Mouse (Mus musculus) liver, embryonic 12.5 days (tissue): ENCODE results near the gene Bak1. TPM values are rescaled to one million over a fixed set of nuclear protein-coding genes. Genes with fewer than 3 reads are reported as not detected.

Source experiments
- ATAC-seq: fragments of 200-750 bp; cut with Nextera tagmentation; 2 replicates; pipeline ENCODE4 v1.8.0; 2017; ENCODE audit warnings: moderate number of reproducible peaks, mild to moderate bottlenecking, moderate library complexity
- H3K27ac ChIP-seq: fragments of 300-500 bp; sonication (generic); 2 replicates; pipeline ENCODE4 v1.5.1; 2016; ENCODE audit warnings: mild to moderate bottlenecking
- H3K27me3 ChIP-seq: fragments of 300-500 bp; sonication (generic); replicated peaks from 2 replicates; pipeline ENCODE4 v1.6.1; 2016; ENCODE audit warnings: mild to moderate bottlenecking, moderate library complexity
- H3K36me3 ChIP-seq: fragments of 300-500 bp; sonication (generic); 2 replicates; pipeline ENCODE4 v1.6.1; 2016; ENCODE audit warnings: mild to moderate bottlenecking, moderate library complexity
- H3K4me1 ChIP-seq: fragments of 300-500 bp; sonication (generic); 2 replicates; pipeline ENCODE4 v1.6.1; 2016
- H3K4me2 ChIP-seq: fragments of 300-500 bp; sonication (generic); 2 replicates; pipeline ENCODE4 v1.6.1; 2016; ENCODE audit warnings: mild to moderate bottlenecking, moderate library complexity
- H3K4me3 ChIP-seq: fragments of 300-500 bp; sonication (generic); 2 replicates; pipeline ENCODE4 v1.5.1; 2016; ENCODE audit warnings: mild to moderate bottlenecking, moderate library complexity
- H3K9ac ChIP-seq: fragments of 300-500 bp; sonication (generic); 2 replicates; pipeline ENCODE4 v1.6.1; 2016; ENCODE audit warnings: mild to moderate bottlenecking, moderate library complexity
- H3K9me3 ChIP-seq: fragments of 300-500 bp; sonication (generic); replicated peaks from 2 replicates; pipeline ENCODE4 v1.6.1; 2016; ENCODE audit warnings: mild to moderate bottlenecking, moderate library complexity
- WGBS: fragments of 180-500 bp; shearing (Covaris S2); methylation state at CpG from one replicate; pipeline ENCODE4 v1.1.7; 2016; ENCODE audit not compliant: insufficient replicate concordance; 5-methylcytosine and 5-hydroxymethylcytosine counted together
- polyA plus RNA-seq: library from polyadenylated mRNA; unstranded; fragments of >200 nt; fragmentation: Nextera tagmentation; extraction: Ambion mirVana; gene quantifications from 2 replicates; pipeline ENCODE4 v1.2.1, GENCODE M21; 2016

Gene Bak1
- polyA plus RNA-seq, result 2.7 and 3.2 TPM in 2 replicates

DNA sequence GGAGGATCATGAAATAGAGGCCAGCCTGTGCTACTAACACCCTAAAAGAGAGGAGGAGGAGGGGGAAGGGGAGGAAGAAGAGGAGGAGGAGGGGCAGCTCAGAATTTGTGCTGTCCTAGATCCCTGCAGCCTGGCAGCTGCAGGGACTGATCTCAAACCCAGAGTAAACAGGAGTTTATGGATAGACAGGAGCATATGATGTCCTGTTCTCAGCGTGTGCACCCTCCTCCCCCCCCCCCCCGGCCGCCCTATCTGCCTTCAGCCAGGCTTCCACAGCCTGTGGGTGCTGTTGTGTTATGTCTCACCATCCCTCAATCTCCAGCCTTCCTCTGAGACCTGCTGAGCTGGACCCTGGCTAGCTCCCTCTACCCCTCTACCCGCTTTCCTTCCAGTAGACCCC, at the start of gene Bak1:
TSS of gene Bak1 (minus strand) at position 101 of the 400 bp plus-strand sequence.
- H3K9me3 ChIP-seq, result no peaks in the 10 kb centered on the region
- H3K27ac ChIP-seq, result peak within 1 kb of the TSS; percentile 83
- H3K4me2 ChIP-seq, result peak within 1 kb of the TSS; percentile 78
- H3K9ac ChIP-seq, result peak within 1 kb of the TSS; percentile 82
- WGBS, result 36% methylated on average over 4 of the region's 4 CpGs
- H3K36me3 ChIP-seq, result peaks cover 26% of the 10 kb centered on the region
- H3K27me3 ChIP-seq, result 0 out of 2 replicates have a peak, but pooled peaks cover 3% of the 10 kb centered on the region
- peak; percentile 22; the same call in 1 of the 2 replicates for ATAC-seq
- H3K4me3 ChIP-seq, result peak within 1 kb of the TSS; percentile 72
- H3K4me1 ChIP-seq, result peaks cover 54% of the 10 kb centered on the region

DNA sequence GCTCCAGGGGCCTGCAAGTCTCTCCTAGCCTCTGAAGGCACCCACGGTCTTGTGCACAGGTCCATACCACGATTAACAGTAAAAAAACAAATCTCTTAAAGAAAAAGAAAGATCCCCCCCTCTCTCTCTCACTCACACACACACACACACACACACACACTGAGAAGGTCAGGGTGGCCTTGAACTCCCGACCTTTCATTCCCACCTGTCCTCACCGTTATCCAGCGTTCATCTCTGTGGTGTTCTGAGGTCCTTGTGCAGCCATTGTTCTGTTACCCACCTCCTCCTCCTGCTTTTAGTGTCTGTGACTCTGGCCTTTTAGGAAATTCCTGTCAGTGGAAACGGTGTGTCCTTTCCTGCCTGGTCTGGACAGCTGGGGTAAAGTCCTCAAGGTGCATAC, 49.7 kb upstream of the Bak1 start:
- no peaks in the 10 kb centered on the region for H3K27me3 ChIP-seq
- peaks cover 48% of the 10 kb centered on the region for H3K4me1 ChIP-seq
- H3K36me3 ChIP-seq, result 0 out of 2 replicates have a peak, but pooled peaks cover 3% of the 10 kb centered on the region
- WGBS, result 71% methylated on average over 6 of the region's 6 CpGs
- no peak overlapping the region for H3K27ac ChIP-seq
- H3K9me3 ChIP-seq, result 0 out of 2 replicates have a peak, but pooled peaks cover 5% of the 10 kb centered on the region
- no peak for ATAC-seq
- no peak overlapping the region for H3K4me3 ChIP-seq
- H3K9ac ChIP-seq, result no peak overlapping the region
- no peak overlapping the region for H3K4me2 ChIP-seq

DNA sequence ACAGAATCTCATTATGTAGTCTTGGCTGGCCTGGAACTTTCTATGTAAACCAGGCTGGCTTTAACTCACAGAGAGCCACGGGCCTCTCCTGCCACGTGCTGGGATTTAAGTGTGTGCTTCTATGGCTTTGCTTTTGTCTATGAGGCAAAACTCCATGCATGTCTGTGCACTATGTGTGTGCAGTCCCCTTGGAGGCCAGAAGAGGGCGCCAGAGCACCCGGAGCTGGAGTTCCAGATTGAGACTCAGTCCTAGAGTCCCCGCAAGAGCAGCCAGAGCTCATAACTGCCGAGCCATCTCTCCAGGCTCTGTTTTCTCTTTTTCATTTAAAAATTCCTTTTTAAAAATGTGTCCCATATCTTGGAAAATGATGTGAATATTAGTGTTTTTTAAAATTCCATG, 49.1 kb upstream of the Bak1 start:
- 65% methylated on average over 6 of the region's 6 CpGs for WGBS
- H3K27ac ChIP-seq, result no peak overlapping the region
- ATAC-seq, result no peak

DNA sequence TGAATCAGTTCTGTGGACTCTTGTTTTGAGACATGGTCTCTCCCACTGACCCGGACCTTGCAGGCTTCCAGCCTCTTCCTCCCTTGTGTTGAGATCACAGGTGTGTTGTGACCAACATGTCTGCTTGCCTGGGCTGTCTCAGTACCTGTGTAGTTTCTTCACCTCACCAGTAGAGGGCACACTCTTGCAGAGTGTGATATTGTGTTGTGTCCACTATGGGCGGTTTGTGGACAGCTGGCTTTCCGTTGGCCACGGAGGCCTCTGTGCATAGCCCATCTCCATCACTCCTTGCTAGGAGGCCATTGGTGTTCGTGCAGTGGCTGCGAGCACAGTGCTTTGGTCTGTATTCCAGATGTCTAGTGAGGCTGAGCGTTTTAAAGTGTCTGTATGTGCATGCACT, 48.3 kb upstream of the Bak1 start:
- Histone ChIP-seq H3K9ac (no peak overlapping the region), H3K4me3 (no peak overlapping the region), H3K36me3 (0 out of 2 replicates have a peak, but pooled peaks cover 3% of the 10 kb centered on the region), H3K4me2 (no peak overlapping the region), H3K4me1 (peaks cover 41% of the 10 kb centered on the region), H3K27me3 (no peaks in the 10 kb centered on the region), H3K27ac (no peak overlapping the region), H3K9me3 (0 out of 2 replicates have a peak, but pooled peaks cover 5% of the 10 kb centered on the region)
- 80% methylated on average over 7 of the region's 7 CpGs for WGBS
- ATAC-seq, result no peak

More for the DNA sequence above, 49.1 kb upstream of the Bak1 start:
- Histone ChIP-seq H3K4me2 (no peak overlapping the region), H3K4me1 (peaks cover 42% of the 10 kb centered on the region), H3K4me3 (no peak overlapping the region), H3K9ac (no peak overlapping the region), H3K27me3 (no peaks in the 10 kb centered on the region), H3K36me3 (0 out of 2 replicates have a peak, but pooled peaks cover 3% of the 10 kb centered on the region), H3K9me3 (0 out of 2 replicates have a peak, but pooled peaks cover 5% of the 10 kb centered on the region)

DNA sequence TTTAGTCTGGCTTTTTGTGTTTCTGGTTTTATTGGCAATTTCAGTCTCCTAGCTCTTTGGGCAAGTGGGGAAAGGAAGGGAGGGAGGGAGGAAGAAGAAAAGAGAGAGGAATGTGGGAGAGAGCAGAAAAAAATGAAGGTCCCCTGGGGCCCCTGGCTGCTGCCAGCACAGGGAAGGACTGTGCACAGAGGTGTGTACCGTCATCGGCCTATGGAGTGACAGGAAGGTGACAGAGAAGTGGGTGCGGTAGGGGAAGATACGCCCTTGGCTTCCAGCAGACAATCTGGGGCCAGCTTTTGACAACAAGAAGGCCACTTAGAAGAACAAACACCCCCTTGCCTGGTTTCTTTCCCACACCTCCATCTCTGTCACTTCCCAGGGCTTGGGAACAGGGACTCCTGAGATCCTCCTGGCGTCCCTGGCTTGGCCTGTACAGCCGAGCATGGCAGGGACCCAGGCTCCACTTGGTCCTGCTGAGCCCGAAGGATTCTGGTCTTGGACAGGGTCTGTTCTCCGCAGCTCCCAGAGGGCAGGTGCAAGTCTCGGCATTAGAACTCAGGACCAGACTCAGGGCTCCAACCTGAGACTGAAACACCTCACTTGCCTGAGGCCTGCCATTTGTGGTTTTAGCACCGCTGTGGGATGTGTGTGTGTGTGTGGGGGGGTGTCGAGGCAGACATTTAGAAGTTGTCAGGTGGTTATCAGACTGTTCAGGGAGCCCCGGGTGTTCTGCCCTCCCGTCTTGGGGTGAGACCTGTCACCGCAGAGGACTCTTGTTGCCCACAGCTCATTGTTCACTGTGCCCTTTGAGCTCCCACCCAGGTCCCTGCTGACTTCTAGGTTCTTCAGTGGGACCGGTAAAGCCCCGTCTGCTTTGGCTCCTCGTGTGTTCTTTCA, 46.3 kb upstream of the Bak1 start:
- Histone ChIP-seq H3K36me3 (0 out of 2 replicates have a peak, but pooled peaks cover 3% of the 10 kb centered on the region), H3K27ac (no peak overlapping the region), H3K4me3 (no peak overlapping the region), H3K27me3 (no peaks in the 10 kb centered on the region), H3K9me3 (0 out of 2 replicates have a peak, but pooled peaks cover 5% of the 10 kb centered on the region), H3K4me2 (no peak overlapping the region), H3K9ac (0 out of 2 replicates have a peak overlapping the region, but pooled peaks have one; percentile 15), H3K4me1 (peaks cover 23% of the 10 kb centered on the region)
- 52% methylated on average over 17 of the region's 17 CpGs for WGBS
- no peak for ATAC-seq

DNA sequence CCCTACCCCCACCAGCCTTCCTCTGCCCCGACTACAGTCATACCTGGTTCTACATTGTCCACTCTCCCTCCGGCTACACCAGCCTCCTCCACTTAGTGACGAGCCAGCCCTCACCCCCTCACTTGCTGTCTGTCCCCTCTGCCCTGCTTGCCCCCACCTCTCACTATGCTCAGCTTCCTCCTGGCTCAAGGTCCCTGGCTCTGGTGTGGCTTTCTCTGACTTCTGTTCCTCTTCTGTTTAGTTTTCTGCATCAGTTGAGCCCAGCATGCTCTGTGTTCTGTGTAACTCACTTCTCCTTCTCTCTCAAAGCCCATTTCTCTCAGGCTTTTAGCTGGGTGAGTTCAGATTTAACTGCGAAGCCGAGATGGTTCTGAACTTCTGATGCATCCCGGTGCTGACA, 45.4 kb upstream of the Bak1 start:
- H3K9ac ChIP-seq, result no peak overlapping the region
- 52% methylated on average over 6 of the region's 6 CpGs for WGBS
- H3K9me3 ChIP-seq, result 0 out of 2 replicates have a peak, but pooled peaks cover 5% of the 10 kb centered on the region
- no peaks in the 10 kb centered on the region for H3K27me3 ChIP-seq
- H3K4me3 ChIP-seq, result no peak overlapping the region
- H3K4me1 ChIP-seq, result peaks cover 26% of the 10 kb centered on the region
- 0 out of 2 replicates have a peak, but pooled peaks cover 3% of the 10 kb centered on the region for H3K36me3 ChIP-seq
- H3K4me2 ChIP-seq, result no peak overlapping the region
- no peak for ATAC-seq
- no peak overlapping the region for H3K27ac ChIP-seq

DNA sequence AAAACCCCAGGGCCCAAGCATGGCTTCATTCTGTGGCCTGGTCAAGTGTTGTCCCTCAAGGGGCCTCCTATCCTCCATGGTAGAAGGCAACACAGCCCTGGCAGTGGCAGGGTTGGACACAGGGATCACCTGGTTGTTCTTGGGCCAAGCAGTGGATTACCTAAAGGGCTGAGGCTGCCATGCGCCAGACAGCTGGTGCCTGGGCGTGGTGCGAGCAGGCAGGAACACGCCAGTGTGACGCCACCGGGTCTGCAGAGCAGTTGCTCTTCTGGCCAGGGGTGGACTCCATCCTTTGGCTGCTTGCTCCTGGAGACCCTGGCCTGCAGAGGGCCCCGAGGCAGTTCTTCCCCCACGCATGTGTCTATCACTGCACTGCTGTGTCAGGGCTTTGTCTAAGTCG, 45.0 kb upstream of the Bak1 start:
- WGBS, result 63% methylated on average over 9 of the region's 9 CpGs
- Histone ChIP-seq H3K4me1 (peaks cover 26% of the 10 kb centered on the region), H3K9ac (no peak overlapping the region), H3K4me3 (no peak overlapping the region), H3K27me3 (no peaks in the 10 kb centered on the region), H3K36me3 (0 out of 2 replicates have a peak, but pooled peaks cover 3% of the 10 kb centered on the region), H3K27ac (no peak overlapping the region), H3K4me2 (no peak overlapping the region), H3K9me3 (0 out of 2 replicates have a peak, but pooled peaks cover 5% of the 10 kb centered on the region)
- ATAC-seq, result no peak

DNA sequence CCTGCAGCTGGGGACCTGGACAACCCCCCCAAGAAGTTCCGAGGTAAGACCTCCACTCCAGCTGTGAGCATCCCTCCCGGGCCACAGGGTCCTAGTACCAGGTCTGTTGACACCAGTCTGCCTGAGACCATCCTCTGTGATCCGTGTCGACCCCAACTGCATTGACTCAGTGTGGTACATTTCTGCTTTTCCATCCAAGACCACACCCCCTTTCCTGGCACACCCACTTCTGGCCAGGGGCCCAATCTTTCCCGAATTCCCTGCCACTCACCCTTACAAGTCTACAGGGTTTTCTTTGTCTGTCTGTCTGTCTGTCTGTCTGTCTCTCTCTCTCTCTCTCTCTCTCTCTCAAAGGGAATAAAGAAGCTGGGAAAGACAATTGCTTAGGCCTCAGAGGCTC, 44.3 kb upstream of the Bak1 start:
- ATAC-seq, result no peak
- no peak overlapping the region for H3K4me3 ChIP-seq
- H3K9me3 ChIP-seq, result 0 out of 2 replicates have a peak, but pooled peaks cover 5% of the 10 kb centered on the region
- H3K4me1 ChIP-seq, result peaks cover 26% of the 10 kb centered on the region
- no peak overlapping the region for H3K9ac ChIP-seq
- H3K4me2 ChIP-seq, result no peak overlapping the region
- H3K27me3 ChIP-seq, result no peaks in the 10 kb centered on the region
- 0 out of 2 replicates have a peak, but pooled peaks cover 3% of the 10 kb centered on the region for H3K36me3 ChIP-seq
- WGBS, result 61% methylated on average over 5 of the region's 5 CpGs
- no peak overlapping the region for H3K27ac ChIP-seq

DNA sequence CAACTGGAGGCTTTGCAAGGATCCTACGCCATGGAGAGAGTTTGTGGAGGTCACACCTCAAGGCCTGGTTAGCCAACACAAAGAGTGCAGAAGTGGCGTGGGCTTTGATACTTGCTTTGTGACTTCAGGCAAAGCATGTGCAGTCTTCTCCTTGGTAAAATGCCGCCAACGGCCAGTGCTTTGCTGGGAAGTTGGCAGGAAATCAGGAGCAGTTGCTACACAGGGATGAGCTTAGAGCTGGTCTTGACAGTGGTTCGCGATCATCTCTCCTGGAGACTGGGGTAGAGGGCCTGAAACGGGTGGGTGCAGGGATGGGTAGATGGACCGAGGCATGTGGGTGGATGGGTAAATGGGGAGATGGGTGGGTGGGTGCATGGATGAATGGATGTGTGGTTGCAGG, 43.6 kb upstream of the Bak1 start:
- WGBS, result 83% methylated on average over 8 of the region's 8 CpGs
- Histone ChIP-seq H3K4me2 (no peak overlapping the region), H3K4me1 (peaks cover 26% of the 10 kb centered on the region), H3K27ac (no peak overlapping the region), H3K9ac (no peak overlapping the region), H3K27me3 (no peaks in the 10 kb centered on the region), H3K36me3 (no peaks in the 10 kb centered on the region), H3K9me3 (no peaks in the 10 kb centered on the region), H3K4me3 (no peak overlapping the region)
- no peak for ATAC-seq

DNA sequence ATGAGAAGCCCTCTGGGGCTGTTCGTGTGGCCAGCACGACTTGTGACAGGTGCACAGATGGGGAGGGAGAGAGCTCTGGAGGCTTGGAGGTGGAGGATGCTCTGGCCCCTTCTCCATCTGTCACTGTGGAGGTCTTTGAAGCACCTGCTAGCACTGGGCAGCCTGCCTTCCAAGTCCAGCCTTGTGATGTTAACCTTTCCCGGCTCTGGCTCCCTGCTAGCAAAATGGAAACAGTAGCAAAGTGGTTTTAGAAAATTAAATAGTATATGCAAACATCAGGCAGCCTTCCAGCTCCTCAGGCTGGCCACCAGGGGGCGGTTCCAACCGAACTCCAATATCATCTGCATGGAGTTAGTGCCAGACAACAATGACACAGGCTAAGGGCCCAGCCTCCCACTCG, 42.8 kb upstream of the Bak1 start:
- Histone ChIP-seq H3K27me3 (no peaks in the 10 kb centered on the region), H3K4me1 (peaks cover 33% of the 10 kb centered on the region), H3K4me3 (no peak overlapping the region), H3K27ac (no peak overlapping the region), H3K9ac (no peak overlapping the region), H3K9me3 (no peaks in the 10 kb centered on the region), H3K36me3 (no peaks in the 10 kb centered on the region), H3K4me2 (no peak overlapping the region)
- ATAC-seq, result no peak
- WGBS, result 37% methylated on average over 6 of the region's 6 CpGs

DNA sequence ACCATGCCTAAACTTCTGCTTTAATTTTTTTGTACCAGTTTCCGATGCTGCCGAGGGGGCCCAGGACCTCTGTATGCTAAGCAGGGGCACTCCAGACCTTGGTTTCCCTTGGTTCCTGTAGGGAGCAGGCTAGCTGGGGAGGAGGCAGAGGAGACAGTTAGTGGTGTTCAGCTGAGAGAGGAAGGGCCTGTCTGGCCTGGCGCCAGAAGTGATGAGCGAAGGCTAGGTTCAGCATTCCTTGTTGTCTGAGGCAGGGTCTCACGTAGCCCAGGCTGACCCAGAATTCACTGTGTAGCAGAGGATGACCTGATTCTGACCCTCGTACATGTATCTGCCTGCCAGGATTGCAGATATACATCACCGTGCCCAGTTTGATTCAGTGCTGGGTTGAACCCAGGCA, 42.1 kb upstream of the Bak1 start:
- ATAC-seq, result no peak
- WGBS, result 78% methylated on average over 7 of the region's 7 CpGs
- H3K4me2 ChIP-seq, result no peak overlapping the region
- no peak overlapping the region for H3K9ac ChIP-seq
- no peaks in the 10 kb centered on the region for H3K9me3 ChIP-seq
- H3K4me1 ChIP-seq, result peaks cover 40% of the 10 kb centered on the region
- H3K27ac ChIP-seq, result no peak overlapping the region
- no peaks in the 10 kb centered on the region for H3K27me3 ChIP-seq
- H3K36me3 ChIP-seq, result no peaks in the 10 kb centered on the region
- H3K4me3 ChIP-seq, result no peak overlapping the region

DNA sequence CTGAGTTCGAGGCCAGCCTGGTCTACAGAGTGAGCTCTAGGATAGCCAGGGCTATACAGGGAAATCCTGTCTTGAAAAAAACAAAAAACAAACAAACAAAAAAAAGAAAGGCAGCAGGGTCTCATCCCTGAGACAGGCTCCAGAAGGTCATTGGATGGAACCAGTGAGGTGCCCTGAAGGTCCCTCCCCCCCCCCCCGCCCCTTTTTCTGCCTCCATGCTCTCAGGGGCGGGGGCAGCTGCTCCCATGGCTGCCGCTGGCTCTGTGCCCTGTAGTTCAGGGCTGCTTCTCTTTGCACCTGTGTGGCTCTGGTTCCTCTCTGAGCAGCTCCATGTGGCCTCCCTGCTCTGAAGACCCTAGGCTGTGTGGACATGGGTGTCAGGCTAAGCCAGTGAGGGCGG, 40.3 kb upstream of the Bak1 start:
- Histone ChIP-seq H3K4me2 (no peak overlapping the region), H3K9ac (no peak overlapping the region), H3K27me3 (no peaks in the 10 kb centered on the region), H3K27ac (no peak overlapping the region), H3K4me3 (no peak overlapping the region), H3K9me3 (no peaks in the 10 kb centered on the region), H3K36me3 (no peaks in the 10 kb centered on the region), H3K4me1 (peaks cover 24% of the 10 kb centered on the region)
- ATAC-seq, result no peak
- WGBS, result 59% methylated on average over 5 of the region's 5 CpGs
